Mouse (Mus musculus) right cerebral cortex, postnatal 10 days (tissue): ENCODE measurements at regions not wholly inside any gene's neighbourhood (a gene's known extent, or its start where the extent isn't known, plus 50 kb on each side); places are given as distances from the start of the nearest gene placed in this dataset.

Experiments
- DNase-seq, 2 experiments: peaks; one replicate each; pipeline ENCODE4 v3.0.0; 2021; ENCODE audit warnings: low spot score in 2 of 2

DNA sequence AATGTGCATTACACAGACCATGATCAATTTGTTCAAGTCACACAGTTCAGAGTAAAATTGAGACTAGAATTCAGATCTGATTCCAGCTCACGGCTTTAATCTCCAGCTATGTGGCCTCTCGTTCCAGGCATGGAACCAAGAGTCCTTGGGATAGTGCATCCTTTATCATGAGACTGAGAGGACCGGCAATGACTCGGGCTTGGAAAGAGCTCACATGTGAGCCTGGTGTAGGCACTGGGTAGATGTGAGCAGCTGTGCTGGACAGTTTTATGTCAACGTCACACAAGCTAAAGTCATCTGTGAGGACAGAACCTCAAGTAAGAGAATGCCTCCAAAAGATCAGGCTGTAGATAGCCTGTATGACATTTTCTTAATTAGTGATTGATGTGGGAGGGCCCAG is 228.3 kb downstream of the Plpp3 start:
- no peak for DNase-seq

GRCm38 (mm10) chr4:105390378-105390777 is 233.2 kb downstream of the Plpp3 start:
- no peak for DNase-seq

DNA sequence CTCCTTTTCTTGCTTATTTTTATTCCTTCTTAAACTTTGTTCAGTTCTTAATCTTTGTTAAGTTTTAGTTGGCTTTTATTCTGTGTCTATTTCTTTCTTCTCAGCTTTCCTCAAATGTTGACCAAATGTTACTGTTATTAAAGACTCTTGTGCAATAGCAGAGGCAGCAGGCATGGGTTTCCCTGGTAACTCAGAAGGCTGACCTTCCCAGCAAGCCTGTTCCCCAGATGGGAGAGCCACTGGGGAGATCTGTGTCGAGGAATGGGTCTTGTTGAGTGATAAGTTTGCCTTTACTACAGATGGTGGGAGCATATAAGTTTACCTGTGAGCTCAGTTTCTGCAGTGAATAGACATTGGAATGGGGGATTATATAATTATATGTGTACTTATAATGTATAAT is 237.2 kb downstream of the Plpp3 start:
- no peak for DNase-seq

DNA sequence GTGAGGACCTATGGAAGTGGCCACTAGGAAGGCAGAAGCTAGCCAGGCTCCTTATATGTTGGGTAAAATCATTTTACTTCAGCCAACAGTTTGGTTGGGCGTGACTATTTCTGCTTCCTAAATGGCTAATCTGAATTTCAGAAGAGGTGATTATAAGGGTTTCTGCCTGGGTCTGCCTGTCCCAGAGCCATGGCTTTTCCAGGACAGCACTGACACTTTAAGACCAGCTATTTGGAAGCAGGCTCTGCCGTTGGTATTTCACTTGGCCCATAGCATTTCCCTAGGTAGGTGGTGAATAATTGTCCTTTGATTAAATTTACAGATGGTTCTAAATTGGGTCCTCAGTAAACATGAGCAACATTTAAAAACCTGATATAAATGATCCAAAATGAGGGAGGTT is 240.3 kb downstream of the Plpp3 start:
- DNase-seq = no peak

GRCm38 (mm10) chr4:105402021-105402420 is 244.9 kb downstream of the Plpp3 start:
- DNase-seq = no peak

GRCm38 (mm10) chr4:105403169-105403568 is 246.0 kb downstream of the Plpp3 start:
- no peak for DNase-seq

DNA sequence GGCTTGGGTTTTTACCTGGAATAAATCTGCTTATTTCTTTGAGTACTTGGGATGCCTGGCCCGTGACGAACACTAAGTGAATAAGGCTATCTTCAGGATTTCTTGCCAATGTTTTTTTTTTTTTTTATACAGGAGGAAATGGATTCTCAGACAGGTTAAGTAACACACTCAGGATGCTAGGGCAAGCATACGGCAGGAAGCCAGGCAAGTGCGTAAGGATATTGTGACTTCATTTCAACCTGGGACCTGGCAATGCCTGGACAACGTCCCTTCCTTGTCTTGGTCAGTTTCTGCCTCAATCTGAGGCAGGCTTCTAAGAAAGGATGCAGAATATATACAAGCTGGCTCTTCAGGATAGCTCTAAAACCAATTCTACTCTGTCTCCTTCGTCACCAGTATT is 246.5 kb downstream of the Plpp3 start:
- DNase-seq = no peak

GRCm38 (mm10) chr4:105405728-105406127 is 248.6 kb downstream of the Plpp3 start:
- DNase-seq = no peak

DNA sequence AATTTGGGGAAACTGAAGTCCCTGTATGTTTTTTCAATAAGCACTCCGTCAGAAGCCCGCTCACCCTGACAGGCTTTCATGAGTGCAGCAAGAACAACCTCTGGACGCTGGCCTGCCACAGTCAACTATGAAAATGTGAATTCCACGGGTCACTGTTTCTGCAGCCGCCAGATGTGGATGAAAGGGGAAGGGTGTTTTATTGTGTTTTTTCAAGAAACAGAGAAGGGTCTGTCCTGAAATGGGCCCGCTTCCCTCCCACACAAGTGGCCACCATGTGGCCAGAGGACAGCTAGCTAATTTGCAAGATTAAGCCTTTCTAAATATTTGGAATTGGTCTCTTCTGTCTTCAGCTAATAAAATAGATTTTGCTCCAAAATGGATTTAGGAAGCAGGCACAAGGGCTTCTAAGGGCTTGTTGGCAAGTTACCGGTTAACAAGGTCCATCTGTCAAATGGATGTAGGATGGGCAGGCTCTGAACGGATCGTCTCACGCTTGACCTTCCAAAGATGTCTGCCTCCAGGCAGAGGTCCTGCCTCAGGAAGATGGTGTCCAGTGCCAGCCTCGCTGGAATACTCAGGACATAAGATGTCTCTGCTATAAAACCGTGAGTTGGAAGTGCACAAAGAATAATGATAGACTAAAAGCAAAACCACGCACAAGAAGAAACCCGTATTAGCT is 249.8 kb downstream of the Plpp3 start:
- DNase-seq = peak in 1 of 2 experiments; percentile 24

- no peak for DNase-seq
Measured at GRCm38 (mm10) chr4:105408896-105409295, 251.7 kb downstream of the Plpp3 start.

DNA sequence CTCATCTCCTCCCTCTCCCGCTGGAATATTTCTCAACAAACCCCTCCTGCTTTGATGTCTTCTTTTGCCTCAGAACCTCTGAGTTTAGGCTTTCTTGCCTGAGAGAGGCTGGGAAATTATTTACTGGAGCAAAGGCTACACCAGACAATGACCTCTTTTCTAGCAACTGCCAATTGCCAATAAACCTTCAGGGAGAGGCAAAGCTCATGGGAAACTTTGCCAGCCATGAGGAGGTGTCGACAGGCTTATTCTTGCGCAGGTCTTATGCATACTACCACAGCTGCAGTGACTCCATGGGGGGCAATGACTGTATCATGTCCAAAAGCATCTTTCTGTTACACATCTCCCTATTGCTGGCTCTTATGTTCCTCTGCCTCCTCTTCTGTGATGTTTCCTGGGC is 260.0 kb downstream of the Plpp3 start:
- DNase-seq = no peak

- no peak for DNase-seq
Measured at GRCm38 (mm10) chr4:105422466-105422865, 265.3 kb downstream of the Plpp3 start.

DNA sequence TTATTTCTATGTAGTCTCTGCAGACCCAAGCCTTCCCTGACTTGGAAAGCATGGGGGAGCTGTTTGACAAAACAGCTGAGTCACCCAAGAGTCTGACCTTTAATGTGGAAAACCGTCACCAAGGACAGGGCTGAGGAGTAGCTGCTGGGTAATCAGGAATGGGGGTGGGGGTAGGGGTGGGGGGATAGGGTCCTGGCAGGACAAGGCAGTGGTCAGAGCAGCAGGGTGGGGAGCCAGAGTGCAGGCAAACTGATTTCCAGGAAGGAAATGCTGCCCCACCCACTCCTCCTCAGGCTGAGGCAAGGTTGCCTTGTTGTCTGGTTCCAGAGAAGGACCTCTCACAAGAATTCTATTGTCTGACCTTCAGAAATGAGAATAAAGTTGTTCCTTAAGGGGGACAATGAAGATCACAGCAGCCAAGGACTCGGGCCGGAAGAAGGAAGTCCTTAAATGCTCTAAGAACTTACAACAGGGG is 266.6 kb downstream of the Plpp3 start:
- DNase-seq = no peak

- DNase-seq = no peak
Measured at GRCm38 (mm10) chr4:105425086-105425485, 267.9 kb downstream of the Plpp3 start.

DNA sequence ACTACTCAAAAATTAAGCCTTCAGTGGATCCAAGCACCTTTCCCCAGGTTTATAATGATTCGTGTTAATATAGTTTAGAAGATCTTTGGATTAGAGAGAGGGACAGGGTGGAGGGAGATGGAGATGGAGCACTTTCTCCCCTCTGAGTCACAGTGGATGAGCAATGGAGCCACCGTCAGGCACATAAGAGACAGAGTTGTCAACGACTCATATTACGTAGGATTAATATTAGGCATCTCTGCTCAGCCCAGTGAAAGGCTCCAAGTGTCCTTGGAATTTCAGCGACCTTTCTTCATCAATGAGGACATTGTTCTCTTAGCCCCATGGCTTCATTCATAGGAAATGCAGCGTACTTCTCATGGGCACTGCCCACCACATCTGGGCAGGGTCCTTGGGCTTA is 270.4 kb downstream of the Plpp3 start:
- DNase-seq = no peak

- DNase-seq = no peak
Measured at GRCm38 (mm10) chr4:105429381-105430100, 272.4 kb downstream of the Plpp3 start.

DNA sequence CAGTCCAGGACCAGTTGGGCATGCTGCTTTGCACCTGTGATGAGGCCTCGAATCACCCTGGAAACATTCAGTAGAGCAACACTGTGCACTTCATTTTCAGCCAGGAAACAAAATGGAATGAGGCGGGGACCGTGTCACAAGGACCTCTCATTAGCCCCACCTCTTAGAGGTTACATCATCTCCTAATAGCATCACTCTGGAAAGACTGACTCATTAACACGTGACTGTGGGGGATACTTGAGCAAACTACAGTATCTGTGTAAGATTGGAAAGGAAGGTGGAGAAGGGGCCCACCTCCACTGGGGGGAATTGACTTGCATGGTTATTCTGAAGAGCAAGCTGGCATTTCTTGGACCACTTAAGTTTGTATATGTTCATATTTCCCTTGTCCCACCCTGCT is 275.3 kb downstream of the Plpp3 start:
- DNase-seq = no peak

DNA sequence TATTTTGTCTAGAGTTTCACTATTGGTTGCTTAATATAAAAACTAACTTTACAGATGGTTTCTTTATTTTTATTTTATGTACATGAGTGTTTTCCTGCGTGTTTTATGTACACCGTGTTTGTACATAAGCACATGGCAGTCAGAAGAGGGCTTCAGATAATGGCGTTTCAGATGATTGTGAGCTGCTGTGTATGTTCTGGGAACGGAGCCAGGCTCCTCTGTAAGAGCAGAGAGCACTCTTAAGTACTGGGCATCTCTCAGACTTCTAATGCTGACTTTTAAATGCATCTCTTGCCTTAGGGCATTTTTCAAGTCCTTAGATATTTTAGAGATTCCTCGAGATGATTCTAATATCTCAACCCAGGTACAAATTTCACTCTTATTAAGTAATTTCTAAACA is 280.0 kb downstream of the Plpp3 start:
- DNase-seq = no peak

- peak; percentile 32 to 56 for DNase-seq
Measured at GRCm38 (mm10) chr4:105449046-105449860, 292.1 kb downstream of the Plpp3 start.

- no peak for DNase-seq
Measured at GRCm38 (mm10) chr4:105450881-105451280, 293.7 kb downstream of the Plpp3 start.

GRCm38 (mm10) chr4:105451871-105452270 is 294.7 kb downstream of the Plpp3 start:
- no peak for DNase-seq

- DNase-seq = no peak
Measured at GRCm38 (mm10) chr4:105456955-105457621, 299.9 kb downstream of the Plpp3 start.
